Mouse (Mus musculus): ENCODE results near the gene Syce2.

Syce2 gene

GRCm38 (mm10) chr8:84845355-84846093, 26.4 kb upstream of the Syce2 start:
- DNase-seq: peak; percentile 42

GRCm38 (mm10) chr8:84846094-84846721, 25.7 kb upstream of the Syce2 start:
- DNase-seq: no peak

DNA sequence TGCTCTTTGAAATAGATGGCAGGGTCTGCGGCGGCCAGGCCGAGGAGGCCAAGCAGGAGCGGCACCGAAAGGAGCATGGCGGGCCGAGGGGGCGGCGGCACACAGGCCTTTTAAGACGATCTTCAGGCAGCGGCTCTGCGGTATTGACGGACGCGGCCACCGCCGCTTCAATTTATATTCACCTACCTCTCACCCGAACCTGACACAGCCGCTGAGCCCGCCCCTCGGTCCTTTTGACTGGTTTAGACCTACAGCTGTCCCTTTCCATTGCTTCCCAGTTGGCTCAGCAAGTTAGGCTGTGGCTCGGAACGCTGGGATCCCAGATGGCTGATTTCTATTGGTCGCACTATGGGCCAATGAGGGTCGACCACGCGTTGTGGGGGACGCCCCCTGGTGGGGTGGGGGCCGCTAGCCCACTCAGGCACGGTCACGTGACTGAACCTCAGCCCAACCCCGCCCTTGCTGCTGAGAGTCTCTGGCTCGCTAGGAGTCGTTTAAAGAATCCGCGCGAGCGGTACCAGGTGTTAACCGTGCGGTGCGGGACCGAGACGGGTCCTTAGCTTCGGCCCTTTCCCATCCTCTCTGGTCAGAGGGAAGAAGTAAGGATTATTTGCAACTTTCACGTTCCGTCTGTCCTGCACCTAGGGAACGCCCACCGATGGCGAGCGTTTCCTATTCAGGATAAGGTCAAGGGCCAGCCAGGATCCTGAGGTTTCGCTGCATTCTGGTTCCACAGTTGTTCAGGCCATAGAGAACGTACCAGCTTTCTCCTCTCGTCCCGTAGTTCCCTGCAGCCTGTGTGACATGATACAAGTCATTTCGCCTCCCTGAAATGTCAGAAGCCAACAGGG, 25.0 kb upstream of the Syce2 start, which contains the start of gene Calr:
Gene Calr (minus strand): TSS at position 213 of the 851 bp plus-strand sequence.
- peak; percentile 99 for DNase-seq

- no peak for DNase-seq
Observed at GRCm38 (mm10) chr8:84847684-84848435, 24.1 kb upstream of the Syce2 start.

DNA sequence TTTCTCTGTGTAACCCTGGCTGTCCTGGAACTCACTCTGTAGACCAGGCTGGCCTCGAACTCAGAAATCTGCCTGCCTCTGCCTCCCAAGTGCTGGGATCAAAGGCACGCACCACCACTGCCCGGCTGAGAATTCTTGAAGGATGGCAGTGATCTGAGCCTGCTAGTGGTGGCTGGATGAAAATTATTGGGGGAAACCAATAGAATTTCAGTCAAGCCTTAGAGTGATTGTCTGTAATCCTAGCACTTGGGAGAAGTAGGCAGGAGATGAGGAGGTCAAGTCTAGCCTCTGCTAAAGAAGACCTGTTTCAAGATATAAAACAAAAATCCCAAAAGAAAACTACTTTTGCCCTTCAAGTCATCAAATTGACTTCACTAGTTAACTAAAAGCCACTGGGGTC, 15.5 kb upstream of the Syce2 start:
- no peak for DNase-seq

DNA sequence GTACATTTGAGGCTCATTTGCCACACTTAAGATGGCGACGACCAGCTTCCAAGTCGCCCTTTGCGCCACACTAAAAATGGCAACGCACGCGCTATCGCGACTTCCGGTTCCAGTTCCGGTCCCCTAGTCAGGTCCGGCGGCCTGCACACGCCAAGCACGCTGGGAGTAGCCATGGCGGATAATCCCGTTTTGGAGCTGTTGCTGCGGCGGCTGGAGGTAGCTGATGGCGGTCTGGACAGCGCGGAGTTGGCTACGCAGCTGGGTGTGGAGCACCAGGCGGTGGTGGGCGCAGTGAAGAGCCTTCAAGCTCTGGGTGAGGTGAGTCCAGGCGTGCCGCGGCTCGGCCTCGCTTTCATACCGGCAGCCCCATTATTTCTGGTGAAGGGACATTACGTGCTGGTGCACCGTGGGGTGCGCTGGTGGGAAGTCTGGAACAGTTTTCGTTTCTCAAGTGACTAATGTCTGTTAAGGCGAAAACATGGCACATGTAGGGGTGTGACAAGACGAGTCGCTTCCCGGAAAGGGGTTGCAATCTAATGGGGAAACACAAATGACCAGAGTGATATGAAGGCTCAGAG, 15.0 kb upstream of the Syce2 start, which contains the start of gene Farsa:
Gene Farsa (plus strand): TSS at position 126 of the 578 bp plus-strand sequence.
- peak; percentile 94 for DNase-seq

DNA sequence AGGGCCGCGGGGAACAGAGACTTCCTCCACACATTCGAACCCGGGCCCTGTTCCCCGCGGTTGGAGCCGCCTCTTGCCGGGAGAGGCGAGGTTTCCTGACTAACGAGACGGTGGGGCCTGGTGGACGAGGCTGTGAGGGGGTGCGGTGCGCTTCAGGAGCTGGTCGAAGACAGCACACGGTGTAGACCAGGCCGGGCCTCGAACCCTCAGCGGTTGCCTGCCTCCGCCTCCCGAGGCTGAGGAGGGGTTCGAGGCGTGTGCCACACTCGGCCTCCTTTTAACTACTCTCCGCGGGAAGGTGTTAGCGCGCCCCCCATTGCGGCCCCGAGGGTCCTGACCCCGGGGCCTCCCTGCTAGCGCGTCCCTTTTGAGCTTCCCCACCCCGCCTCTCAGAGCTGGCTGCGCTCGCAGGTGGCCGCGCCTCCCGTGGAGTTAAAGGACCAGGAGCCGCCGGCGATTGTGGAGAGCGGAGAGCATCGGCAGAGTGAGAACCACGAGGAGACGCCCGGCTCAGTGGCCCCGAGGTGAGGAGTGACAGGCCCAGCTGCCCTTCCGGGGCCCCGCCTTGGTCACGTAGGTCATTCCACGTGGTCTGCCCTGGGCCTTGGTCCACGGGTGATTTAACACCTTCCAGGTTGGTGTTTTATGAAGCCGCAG, 526 bp downstream of the Syce2 start:
- peak; percentile 24 for DNase-seq

DNA sequence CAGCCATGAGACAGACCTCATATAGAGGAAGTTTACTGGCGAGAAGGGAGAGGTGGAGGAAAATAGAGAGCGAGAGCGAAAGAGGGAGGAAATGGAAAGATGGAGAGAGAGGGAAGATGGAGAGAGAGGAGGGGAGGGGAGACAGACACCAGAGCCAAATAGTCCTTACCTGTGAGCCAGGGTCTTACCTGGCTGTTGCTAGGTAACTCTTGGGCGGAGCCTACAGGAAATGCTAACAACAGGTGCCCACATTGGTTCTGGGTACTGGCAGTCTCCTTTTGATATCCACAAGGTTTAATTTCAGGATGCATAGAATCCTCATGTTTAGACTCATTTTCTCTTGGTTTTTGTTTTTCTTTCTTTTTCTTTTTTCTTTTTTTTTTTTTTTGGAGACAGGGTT, 1.1 kb downstream of the Syce2 start:
- DNase-seq: no peak

DNA sequence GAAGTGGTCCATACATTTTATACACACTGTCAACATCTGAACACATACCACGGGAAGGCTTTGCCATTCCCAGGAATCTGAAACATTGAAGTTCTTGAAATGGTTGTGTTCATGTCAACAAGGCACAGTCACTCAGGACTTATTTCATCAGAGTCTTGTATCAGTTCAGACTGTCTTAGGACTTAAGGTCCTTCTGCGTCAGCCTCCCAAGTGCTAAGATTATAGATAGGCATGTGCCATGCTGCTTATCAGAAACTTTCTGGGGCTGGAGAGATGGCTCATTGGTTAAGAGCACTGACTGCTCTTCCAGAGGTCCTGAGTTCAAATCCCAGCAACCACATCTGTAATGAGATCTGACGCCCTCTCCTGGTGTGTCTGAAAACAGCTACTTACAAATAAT, 2.4 kb downstream of the Syce2 start:
- DNase-seq: no peak

DNA sequence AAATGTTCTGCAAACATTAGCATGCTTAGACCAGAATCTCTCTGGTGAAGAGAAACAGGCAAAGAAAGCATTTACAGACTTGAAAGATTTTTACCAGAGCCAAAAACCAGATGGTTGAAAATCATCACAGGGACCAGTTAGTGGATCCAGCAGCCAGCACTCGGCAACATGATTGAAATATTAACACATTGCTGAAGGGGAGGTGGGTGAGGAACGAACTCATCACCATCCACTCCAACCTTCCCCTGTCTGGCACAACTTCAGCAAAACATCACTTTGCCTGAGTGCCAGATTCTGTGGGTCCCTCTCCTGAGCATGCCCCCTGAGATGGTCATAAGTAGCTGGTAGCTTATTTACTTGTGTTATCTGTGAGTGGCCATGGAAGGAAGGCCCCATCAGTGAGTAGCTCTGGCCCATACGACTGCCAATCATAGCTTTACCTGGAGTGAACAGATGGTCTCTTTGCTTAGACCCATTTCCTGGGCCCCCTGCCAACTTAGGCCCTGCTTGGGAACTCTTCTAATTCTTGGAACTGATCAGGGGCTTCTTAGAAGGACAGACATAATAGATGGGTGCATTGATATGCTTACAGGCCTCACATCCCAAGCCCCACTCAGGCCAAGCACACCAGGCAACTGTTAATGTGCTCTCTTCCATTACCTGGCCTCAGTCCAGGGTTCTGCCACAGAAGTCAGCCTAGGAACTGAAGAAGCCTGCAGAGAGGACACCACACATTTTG, 5.6 kb downstream of the Syce2 start:
- no peak for DNase-seq

GRCm38 (mm10) chr8:84878915-84879314, 7.0 kb downstream of the Syce2 start:
- no peak for DNase-seq

DNA sequence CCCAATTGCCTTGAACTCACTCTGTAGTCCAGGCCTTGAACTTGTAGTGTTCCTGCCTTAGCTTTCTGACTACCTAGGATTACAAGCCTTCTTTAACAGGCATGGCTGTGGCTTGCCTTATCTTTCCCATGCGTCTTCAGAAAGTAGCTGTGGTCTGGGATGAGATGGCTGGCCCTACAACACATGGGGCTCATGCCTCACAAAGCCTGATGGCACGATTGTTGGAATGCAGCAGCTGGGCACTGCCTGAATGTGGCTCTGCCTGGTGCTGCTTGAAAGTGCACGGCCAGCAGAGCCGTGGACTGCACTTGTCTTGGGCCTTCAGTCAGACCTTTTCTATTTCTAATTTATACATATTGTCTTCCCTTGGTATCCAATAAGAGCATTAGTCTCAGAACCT, 12.8 kb downstream of the Syce2 start:
- no peak for DNase-seq

DNA sequence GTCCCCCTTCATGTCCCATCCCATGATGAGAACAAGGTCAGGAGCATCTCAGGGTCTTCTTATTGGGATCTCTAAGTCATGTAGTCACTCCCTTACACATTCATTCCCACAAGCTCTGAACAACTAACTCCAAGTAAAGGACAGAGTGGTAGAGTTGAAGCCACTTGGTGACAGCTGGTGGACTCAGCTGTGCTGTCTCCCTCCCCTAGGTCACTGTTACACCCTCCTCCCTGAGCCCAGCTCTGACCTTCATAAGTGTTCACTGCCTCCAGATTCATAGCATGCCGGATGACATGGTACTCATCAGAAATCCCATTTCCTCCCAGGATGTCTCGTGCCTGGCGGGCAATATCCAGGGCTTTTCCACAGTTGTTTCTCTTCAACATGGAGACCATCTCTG, 16.4 kb downstream of the Syce2 start:
- no peak for DNase-seq

GRCm38 (mm10) chr8:84889141-84889540, 17.2 kb downstream of the Syce2 start:
- DNase-seq: no peak

GRCm38 (mm10) chr8:84892993-84893708, 21.2 kb downstream of the Syce2 start:
- DNase-seq: no peak

- DNase-seq: peak; percentile 92
Observed at GRCm38 (mm10) chr8:84893709-84894134, 21.8 kb downstream of the Syce2 start, which contains the start of gene Gcdh. Gcdh (minus strand) TSS chr8:84893921.

DNA sequence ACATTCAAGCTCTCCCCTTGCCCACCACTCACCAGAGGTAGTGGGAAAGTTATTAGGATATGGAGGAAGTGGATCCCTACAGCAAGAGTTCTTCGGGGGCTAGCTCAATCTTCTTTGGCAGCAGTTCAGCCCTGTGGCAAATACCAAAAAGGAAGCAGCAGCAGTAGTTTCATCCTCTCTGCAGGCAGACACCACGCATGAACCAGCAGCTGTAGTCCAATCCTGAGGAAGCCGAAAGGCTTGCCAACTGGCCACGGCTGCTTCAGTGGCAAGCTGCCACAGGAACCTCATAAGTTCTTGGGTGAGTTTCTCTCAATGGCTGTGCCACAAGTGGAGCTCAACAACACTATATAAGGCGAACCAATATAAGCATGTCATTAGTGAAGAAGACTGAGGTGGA, 24.1 kb downstream of the Syce2 start:
- no peak for DNase-seq

- no peak for DNase-seq
Observed at GRCm38 (mm10) chr8:84901071-84901470, 29.2 kb downstream of the Syce2 start.

DNA sequence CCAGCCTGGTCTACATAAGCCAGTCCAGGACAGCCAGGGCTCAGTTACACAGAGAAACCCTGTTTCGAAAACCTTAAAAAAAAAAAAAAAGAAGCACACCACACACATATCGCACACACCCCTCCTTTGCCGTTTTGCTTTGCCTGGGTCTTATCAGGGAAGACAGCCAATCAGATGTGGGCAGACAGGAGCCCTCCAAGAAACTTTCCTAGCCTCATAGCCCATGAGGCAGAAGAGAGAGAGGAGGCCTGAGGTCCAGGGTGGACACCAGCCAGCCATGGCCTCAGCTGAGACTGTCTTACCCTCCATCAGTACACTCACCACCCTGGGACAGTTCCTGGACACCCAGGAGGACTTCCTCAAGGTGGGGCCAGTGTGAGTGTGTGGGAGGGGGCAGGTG, 29.8 kb downstream of the Syce2 start, which contains the start of gene Klf1:
Gene Klf1 (plus strand): TSS at position 177 of the 400 bp plus-strand sequence.
- DNase-seq: no peak

DNA sequence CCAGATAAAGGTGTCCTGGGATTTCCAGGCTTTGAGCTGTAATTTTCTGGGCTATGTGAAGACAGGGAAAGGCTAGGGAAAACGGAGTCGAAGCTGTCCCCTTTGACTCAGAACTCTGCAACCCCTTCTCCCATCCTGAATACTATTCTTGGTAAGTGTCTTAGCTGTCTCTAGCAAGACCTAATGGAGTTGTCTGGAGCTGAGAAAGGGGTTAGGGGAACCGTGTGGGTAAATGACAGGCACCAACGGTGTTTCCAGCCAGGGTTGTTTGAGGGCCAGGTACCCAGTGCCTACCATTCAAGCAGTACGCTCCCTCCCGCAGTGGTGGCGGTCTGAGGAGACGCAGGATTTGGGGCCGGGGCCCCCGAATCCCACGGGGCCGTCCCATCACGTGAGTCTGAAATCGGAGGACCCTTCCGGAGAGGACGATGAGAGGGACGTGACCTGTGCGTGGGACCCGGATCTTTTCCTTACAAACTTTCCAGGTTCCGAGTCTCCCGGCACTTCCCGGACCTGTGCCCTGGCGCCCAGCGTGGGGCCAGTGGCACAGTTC, 30.5 kb downstream of the Syce2 start:
- DNase-seq: no peak

Measured in lung, postnatal 14 days (tissue).